Mouse (Mus musculus) kidney, postnatal 36 days (tissue): Measurements from ENCODE around the gene C530008M17Rik.
A peak's percentile ranks its signal among the peaks of the same experiment; 100 is the strongest.

Experiments
- DNase-seq, 2 experiments: peaks; one replicate each; pipeline ENCODE4 v3.0.0; 2021 to 2022; ENCODE audit warnings: mixed read lengths in 2 of 2

The C530008M17Rik gene

DNA sequence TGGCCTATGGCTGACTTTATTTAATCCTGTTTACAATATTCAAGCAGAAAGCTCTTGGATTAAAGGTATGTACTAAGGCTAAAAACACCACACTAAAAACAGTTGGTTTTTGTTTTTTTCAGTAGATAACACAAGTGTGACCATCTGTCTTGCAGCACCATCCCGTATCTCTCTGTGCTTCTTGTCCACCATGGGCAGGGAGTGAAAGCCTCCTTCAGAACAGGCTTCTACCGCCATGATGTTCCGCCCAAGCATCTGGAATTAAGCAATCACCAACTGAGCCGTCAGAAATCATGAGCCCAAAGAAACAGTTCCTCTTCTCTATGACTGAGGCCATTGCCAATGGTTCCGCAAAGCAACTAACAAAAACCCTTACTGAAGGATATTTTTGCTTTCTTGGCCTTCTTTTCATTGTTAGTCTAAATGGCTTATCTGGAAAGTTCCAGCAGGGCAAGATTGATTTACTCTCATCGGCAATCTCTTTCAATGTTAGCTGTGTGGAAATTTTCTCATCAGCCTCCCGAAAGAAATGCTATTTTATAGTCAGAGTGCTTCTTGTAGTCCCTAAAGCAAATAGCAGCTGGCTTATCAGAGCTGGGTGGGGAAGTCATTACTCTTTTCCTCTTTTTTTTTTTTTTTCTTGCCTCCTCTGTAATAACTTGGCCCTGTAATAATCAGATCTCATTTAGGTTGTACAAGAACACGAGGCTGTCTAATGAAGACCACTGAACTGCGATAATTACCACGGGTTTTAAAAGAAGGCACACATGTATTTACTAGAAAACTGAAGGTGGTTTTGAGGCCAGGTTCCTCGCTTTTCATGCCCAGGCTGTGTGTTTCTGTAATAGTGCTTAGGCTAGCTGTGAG, 49.2 kb downstream of the C530008M17Rik start:
- no peak for DNase-seq

DNA sequence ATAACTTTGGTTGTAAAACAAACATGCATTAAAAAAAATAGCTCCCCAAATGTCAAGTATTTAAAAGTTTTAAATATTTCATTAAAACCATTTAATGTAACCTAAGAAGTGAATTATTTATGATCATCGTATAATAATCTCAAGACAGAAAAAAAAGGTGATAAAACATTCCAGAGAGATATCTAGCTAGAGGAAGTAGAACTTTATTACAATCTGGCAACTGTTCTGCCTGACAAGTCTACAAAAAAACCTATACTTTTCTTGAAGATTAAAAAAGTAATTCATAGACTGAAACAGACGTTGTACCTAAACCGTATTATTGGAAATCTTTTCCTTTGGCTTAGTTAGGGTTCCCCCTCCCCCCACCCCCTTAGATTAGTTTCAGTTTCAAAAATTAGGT, 50.8 kb downstream of the C530008M17Rik start:
- DNase-seq, result no peak

DNA sequence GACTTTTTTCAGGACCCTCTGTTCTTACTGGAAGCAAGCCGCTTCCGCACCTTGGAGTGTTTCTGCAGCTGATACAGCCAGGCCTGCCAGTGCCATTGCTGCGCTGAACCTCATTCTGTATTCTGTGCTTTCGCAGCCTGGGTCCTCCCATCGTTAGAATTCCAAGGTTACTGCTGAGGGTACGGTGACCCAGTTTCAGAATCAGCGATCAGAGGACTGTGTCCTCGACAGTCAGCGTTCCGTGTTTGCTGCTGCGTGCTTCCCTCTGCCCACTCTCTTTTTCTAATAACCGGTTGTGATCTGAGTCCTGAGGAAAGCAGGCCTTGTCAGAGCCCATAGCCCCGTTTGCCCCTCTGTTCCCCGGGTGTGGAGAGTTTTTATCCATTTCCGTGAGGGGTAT, 51.7 kb downstream of the C530008M17Rik start:
- no peak for DNase-seq

DNA sequence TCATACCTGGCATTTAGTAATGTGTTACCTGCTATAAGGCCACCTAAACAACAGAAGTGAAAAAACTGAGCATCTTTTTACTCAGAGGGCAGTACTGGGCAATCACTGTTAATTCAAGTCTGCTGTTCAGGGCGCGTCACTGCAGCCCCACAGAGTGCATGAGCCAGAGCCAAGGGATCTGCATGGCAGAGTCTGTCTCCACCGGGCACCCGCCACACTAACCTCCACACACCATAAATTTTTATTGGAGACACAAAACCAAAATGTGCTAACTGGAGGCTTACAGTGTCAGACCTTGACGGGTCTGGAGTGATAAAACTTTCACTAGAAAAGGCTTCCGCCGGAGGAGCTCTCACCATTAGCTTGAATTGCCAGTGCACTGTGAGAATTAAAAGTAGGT, 57.4 kb downstream of the C530008M17Rik start:
- peak in 1 of 2 experiments; percentile 6 for DNase-seq

DNA sequence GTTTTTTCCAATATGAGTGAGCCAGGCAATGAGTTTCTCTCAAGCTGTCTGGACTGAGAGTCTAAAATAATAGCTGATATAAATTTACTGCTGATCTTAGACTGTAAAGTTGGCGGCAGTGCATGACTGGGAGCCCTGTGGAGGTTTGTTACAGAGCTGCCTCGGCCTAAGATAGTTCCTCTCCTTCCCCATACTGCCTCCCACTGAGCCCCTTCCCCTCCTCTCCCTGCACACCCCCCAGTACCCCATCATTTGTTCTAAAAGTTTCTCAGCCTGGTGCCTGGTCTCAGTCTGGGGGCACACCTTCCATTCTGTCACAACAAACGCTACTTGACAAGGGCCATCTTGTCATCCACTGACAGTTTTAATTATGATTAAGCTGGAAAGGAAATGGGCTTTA, 63.6 kb downstream of the C530008M17Rik start:
- DNase-seq, result no peak

DNA sequence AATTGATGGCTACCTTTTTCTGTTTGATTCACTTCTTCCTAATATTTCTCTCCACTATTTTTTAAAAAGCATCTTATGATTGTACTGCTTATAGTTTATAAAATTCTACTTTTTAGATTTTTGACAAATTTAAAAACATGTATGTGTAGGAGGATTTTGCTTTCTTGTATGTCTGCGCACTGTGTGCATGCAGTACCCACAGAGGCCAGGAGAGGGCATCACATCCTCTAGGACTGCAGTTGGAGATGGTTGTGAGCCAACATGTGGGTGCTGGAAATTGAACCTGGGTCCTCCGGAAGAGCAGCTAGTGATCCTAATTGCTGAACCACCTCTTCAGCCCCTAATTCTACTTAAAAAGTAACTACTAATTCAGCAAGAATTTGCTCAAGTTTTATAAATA, 68.6 kb downstream of the C530008M17Rik start:
- DNase-seq, result no peak

DNA sequence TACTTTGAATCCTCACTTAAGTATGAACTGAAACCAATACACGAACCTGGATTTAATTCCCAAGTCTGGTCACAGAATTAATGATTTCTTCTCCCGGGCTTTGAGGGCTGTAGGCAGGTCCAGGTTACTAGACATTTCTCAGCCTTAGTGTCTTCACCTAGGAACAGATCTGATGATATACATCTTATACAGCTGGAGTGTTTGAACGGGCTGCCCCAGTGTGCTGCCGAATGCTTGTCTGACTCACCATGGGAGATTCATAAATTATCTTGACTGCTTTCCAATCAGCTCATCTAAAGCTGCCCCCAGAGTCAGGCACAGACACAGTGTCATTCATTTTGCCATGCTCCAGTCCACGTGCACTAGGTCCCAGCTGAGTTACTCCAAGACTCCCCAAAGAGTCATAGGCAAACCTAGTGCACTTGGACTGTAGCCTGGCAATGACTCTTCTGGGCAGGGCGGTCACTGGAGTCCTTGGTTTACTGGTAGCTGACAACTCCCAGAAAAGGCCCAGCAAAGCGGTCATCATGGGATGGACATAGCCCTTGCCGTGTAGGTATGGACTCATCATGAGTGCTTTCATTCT, 70.3 kb downstream of the C530008M17Rik start:
- DNase-seq, result no peak

DNA sequence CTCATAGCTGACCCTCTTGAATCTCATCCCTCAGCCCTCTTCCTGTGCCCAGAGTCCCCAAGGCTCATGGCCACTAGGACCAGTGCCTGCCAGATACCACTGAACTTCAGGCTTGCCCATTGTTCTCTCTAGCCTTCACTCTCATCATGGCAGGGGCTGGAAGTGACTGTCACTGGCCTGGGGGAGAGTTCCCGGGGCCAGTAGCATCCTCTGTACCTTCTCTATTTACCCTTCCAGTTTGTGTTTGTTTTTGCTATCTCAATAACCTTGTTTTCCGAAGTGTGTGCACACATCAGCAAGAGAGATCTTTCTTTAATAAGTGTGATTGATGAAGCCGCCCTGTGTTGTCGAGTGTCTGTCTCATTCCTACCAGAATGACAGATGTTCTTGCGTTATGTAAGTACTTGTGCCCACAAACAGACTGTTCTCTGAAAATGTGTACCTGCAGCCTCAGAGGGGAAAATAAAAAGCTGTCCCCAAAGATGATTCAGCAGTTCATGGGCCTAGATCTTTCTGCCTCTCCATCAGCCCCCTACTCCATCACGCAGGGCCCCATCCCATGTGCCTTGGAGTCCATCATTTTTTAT, 76.8 kb downstream of the C530008M17Rik start:
- DNase-seq, result no peak

DNA sequence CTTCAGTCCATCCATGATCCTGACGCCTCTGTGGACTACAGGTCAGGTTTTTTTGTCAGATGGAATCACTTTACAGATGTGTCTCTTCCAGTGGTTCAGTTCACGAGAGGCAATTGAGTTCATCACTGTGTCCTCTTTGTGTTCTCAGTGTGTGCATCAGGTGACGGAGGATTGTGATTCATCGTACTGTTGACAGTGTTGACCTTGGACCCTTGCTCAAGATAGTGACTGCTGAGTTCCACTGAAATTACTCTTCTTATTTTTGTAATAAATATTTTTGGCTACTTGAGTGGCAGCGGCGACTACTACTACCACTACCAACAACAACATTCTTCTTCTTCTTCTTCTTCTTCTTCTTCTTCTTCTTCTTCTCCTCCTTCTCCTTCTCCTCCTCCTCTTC, 85.2 kb downstream of the C530008M17Rik start:
- no peak for DNase-seq

DNA sequence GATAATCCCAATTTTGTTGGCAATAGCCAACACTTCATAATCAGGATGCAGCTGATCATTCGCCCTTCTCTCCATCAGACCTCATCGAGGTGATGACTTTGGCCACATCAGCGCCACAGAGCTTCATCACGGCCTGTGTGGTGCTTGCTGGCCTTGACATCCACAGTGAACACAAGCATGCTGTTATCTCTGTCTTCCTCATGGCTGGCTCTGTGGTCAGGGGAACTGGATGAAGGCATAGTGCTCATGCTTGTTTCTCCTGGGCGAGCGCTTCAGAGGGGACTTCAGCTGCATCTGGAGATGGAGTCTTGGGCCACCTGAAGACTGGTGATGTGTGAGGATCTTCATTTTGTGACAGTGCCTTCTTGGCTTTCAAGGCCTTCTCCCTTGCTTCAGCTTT, 85.8 kb downstream of the C530008M17Rik start:
- DNase-seq, result no peak

DNA sequence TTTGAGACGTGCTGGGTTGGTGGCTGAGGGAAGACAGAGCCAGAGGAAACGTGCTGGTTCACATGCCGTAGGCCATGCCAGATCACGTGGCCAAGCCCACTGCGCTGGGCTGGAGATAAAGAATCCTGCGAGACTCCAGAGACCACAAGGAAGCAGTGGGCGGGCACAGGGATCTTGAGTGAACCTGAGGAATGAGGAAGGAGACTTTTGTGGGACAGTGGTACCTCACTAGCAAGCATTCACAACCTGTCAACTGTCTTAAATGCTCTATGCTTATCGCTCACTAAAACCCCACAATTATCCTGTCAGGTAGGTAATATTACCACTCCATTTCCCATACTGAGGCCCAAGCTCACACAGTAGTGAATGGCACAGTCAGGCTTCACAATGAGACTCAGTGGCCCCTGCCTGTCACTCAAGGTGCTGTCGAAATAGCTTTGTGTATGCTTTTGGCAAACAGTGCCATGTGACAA, 88.5 kb downstream of the C530008M17Rik start:
- DNase-seq, result no peak

DNA sequence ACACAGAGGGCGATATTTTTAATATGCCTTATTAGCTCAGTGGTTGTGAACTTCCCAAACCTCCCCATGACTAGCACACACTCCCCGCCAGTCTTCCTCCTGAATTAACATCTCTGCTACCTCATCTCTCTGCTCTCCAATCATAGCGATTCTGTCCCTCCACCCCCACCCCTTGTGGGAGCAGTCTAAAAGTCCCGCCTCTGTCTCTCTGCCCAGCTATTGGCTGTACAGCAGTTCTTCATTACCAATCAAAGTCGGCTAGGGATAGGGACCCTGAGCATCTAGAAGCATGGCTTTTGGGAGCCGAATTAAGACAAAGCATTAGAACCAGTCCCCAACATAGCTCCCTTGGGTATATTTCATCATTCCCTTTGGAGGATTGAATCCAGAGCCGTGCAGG, 91.5 kb downstream of the C530008M17Rik start:
- no peak for DNase-seq

DNA sequence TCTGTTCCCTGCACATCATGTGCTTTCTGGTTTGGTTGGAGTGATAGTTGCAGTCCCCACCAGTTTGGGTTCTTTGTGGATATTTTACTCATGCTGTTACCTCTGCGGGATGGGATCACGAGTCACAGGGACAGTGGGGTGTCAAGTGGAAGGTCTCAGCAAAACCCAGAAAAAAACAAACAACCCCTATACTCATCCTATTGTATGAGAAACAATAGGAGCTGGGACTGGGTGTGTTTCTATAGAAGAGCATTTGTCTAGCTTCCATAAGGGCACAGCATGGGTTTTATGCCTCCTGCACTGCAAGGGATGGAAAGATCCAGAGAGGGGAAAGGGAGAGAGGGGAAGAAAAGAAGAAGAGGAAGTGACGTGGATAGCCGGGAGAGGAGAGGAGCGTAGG, 96.0 kb downstream of the C530008M17Rik start:
- no peak for DNase-seq

DNA sequence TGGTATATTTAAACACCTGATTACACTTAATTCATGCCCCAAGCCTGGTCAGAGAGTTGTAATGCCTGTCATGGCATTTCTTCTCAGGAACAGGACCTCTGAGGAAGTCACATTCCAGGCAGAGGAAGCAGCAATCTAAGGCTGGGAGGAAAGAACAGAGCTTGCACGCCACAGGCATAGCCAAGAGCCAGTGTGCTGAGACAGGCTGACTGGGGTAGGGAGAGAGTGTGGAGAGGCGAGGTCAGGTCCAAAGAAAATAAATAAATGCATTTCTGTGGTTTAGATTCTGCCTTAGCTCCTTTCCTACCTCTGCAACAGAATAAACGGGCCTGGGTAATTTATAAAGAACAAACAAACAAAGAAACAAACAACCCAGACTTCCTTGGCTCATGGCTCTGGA, 104.0 kb downstream of the C530008M17Rik start:
- DNase-seq, result no peak

DNA sequence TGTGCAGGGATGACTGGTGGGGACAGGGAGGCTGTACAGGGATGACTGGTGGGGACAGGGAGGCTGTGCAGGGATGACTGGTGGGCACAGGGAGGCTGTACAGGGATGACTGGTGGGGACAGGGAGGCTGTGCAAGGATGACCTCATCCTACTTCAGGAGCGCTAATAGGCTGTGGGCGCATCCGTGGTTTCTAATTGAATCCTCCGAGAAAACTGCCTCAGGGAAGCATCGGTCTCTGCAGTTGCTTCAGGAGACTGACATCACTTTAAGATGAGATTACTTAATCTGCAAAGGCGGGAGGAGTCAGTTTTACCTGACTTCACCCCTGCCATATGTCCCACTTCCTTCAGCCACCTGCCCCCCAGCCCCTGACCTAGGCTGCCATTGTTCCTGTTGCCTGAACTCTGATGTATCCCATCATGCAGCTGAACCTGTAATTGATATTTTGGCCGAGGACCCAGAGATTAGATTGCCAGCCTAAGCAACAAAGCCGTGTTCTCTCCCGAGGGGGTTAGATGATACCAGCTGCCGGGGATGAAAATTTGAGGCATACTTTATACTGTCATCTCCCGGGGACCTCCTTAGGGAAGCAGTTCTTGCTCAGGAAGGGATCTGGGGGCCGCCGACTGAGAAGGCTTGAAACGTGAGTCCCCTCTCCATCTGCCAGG, 105.9 kb downstream of the C530008M17Rik start:
- no peak for DNase-seq

DNA sequence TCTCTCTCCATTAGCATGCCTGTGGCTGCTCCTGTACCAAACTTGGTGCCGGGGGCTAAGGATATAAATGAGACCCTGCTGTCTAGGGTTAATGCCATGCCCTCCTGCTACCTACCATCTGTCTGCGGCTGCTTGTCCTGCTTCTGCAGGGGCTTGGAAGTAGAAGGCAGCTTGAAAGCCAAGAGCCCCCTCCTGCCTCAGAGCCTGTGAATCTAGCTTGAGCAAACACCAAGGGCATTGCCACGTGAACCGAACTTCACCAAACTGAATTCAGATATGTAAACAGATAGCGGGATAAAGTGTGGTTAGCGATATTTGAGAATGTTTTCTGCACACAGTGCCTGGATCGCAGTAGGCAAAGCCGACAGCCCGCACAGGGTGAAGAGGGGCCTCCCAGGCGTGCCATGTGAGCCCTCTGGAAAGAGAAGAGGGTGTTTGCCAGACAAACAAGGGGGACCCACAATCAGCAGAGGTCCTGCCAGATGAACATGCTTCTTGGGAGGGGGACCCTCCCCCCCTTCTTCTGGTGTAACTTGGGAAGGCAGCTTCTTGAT, 106.9 kb downstream of the C530008M17Rik start:
- DNase-seq, result no peak

DNA sequence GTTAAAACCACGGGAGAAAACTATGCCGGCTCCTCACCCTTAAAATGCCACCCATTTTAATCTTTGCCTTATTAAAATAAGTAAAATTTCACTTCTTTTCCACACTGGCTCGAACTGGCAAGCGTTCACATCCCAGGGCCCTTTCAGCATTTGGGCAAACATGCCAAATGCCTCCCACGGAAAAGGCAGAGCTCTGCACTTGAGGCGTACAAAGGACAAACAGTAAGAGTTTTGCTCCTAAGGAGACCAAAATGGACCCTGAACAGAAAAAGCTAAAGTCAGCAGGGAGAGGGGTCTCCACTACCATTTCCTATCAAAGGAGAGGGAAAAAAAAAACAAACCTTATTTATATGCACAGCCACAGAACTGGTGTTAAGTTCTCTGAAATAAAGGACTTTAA, 107.4 kb downstream of the C530008M17Rik start:
- no peak for DNase-seq

DNA sequence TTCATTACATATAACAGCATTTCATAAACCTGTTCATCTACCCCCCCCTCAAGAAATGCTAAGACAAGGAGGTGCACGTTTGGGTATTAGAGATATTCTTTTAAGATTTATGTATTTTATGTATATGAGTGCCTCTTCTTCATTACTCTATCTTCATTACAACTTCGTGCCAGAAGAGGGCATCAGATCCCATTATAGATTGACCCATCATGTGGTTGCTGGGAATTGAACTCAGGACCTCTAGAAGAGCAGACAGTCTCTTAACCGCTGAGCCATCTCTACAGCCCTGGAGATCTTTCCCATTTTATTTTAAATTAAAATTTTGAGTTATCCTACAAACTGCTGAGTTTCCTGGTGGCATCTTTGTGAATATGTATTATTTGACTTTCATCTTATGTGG, 112.7 kb downstream of the C530008M17Rik start:
- DNase-seq, result no peak

DNA sequence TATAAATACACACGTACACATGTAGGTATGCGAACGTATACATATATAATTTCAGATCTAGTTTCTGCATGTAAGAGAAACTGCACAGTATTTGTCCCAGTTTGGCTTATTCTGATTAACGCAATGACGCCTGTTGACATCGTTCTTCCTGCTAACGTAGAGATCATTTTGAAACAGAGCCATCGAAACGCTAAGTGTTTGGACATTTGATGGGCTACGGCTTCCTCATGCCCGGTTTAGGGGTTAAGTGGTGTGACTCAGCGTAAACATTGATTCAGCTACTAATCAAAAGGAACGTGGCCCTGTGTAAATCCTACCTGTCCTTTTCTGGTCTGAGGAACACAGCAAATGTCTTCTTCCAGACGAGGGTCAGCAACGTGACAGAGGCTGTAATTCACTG, 113.3 kb downstream of the C530008M17Rik start:
- no peak for DNase-seq

DNA sequence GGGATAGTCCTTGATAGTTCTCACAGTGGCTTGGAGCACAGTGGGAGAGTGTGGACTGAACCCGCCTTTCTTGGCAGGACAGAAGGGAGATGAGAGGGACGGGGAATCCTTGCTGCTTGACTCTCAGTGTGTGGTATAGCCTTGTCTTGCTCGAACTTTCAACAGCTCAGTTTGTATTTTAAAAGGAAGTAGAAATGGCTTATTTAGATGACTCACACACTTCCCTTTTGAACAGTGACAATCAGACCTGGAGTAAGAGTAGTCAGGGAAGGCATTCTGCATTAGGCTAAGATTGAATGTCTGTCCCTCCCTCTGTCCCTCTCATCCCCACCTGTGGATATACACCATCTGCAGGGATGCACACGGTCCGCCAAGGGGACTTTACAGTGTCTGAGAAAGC, 115.1 kb downstream of the C530008M17Rik start:
- DNase-seq, result no peak

DNA sequence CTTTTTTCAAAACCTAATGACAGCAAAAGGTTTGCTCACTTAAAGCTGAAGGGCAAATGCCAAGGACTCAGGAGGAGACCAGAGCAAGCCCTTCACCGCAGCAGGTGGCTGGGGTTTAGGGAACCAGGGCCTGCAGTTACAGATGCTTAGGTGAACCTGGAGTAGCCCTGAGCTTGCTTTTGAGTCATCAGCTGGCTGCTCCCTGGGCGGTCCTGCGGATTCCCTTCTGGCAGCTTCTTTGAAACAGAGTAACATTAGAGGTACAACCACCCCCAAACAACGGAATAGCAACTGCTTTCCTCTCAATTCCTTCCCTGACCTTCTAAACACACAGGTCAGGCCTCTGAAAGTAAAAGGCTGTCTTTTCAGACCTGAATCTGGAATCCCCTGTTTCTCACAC, 116.5 kb downstream of the C530008M17Rik start:
- no peak for DNase-seq

DNA sequence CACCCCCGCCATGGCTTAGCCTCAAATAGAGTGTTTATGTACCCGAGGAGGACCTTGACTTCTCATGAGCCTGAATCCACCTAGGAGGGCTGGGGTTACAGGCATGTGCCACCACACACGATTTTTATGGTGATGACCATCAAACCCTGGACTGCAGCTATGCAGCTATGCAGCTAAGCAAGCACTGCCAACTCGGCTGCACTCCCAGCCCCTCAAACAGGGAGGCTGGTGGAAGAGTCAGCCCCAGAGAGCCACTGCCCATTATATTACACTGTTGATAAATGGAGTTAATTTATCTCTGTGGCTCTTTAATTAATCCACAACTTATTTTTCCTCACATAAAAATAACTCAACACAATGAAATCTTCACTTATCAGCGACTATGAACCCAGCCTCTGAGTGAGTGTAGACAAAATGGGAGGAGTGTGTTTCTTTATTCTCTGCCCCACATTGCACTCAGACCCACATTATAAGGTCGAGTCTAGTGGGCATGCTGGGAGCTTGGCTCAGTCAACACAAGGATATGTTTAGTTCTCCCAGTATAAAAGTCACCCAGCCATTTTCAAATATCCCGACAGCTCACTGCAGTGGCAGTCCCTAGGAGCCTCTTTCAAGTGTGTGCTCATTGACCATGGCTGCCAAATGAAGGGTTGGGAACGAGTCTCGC, 117.3 kb downstream of the C530008M17Rik start:
- no peak for DNase-seq
